Mouse (Mus musculus) stomach, embryonic 16.5 days (tissue): Measurements from ENCODE around the gene Crtap. TPM values are rescaled to one million over a fixed set of nuclear protein-coding genes. Genes with fewer than 3 reads are reported as not detected.

Source experiments
- polyA plus RNA-seq: library from polyadenylated mRNA; unstranded; fragments of >200 nt; fragmentation: Nextera tagmentation; extraction: Ambion mirVana; gene quantifications from 2 replicates; pipeline ENCODE4 v1.2.1, GENCODE M21; 2015

Crtap gene
- polyA plus RNA-seq, 1 experiment from 2014 or later = 107 TPM

Other genes with a start within 250 kb of the Crtap start
- not detected in 2 replicates for gene Bcl2a1c, start 60.5 kb downstream of the Crtap start, polyA plus RNA-seq
- 73.7 and 74.2 TPM in 2 replicates for gene Glb1, start 10.4 kb upstream of the Crtap start, polyA plus RNA-seq
- gene Tmppe, start 10.4 kb upstream of the Crtap start, polyA plus RNA-seq = 11.3 and 11.5 TPM in 2 replicates
- 0.04 TPM in 1 of 2 replicates, not detected in the other for gene Ccr4, start 114.2 kb upstream of the Crtap start, polyA plus RNA-seq
- gene C130032M10Rik, start 125.0 kb upstream of the Crtap start, polyA plus RNA-seq = 0.19 TPM in 1 of 2 replicates, not detected in the other
- gene Trim71, start 173.7 kb upstream of the Crtap start, polyA plus RNA-seq = 0.96 and 0.98 TPM in 2 replicates
- 54.6 and 57.8 TPM in 2 replicates for gene Cnot10, start 249.5 kb upstream of the Crtap start, polyA plus RNA-seq